Mouse (Mus musculus): ENCODE measurements around the gene Gm12216. TPM values are rescaled to one million over a fixed set of nuclear protein-coding genes. Genes with fewer than 3 reads are reported as not detected.

The Gm12216 gene
- total RNA-seq, 1 experiment, result 0.27 TPM

DNA sequence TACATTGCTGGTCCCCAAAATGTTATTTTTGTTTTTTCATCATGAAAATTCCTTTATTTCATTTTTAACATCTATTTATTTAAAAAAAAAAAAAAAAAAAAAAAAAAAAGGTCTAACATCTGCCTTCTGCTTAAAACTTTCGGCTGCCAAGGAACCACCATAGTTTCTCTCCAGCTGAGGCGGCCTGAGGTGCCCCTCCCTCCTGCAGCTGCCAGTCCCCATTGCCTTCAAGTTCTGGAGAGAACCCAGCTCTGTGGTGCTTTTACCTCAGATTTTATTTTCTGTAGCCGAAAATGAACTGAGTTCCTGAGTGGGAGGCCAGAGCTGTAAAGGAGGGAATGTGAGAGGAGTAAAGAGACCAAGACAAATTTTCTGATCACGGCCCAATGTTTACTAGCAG, 109.8 kb downstream of the Gm12216 start:
- DNase-seq (ENCODE audit: low read depth, low spot score), result no peak
- TF ChIP-seq ZNF384 (IDR thresholded peaks at IDR 0.05; ENCODE audit: low read depth, low read length), result no peak
- no peak for TF ChIP-seq MAFK (IDR thresholded peaks at IDR 0.05; ENCODE audit: insufficient read depth, low read depth, low read length)
- H3K4me3 ChIP-seq (ENCODE audit: insufficient read depth in 1 of 2, low read depth in 1 of 2, low read length in 2 of 2, poor library complexity in 1 of 2, severe bottlenecking in 1 of 2), result no peak overlapping the region
- H3K4me1 ChIP-seq (ENCODE audit: control insufficient read depth in 2 of 2, insufficient read depth in 2 of 2, low read length in 2 of 2, poor library complexity in 1 of 2), result peaks cover 0 to 14% of the 10 kb centered on the region in 2 experiments; a peak in 1 of 4 replicates
- H3K9me3 ChIP-seq (ENCODE audit: control insufficient read depth, insufficient read depth, low read depth, low read length), result no peaks in the 10 kb centered on the region
- no peak overlapping the region for H3K27ac ChIP-seq (ENCODE audit: insufficient read depth, low read depth, low read length, poor library complexity, severe bottlenecking)
- H3K36me3 ChIP-seq (ENCODE audit: control insufficient read depth, insufficient read depth, low read length, poor library complexity, severe bottlenecking), result no peaks in the 10 kb centered on the region
- in situ Hi-C loops (cut with MboI; ENCODE audit: low sequenced_read_pairs in 2 of 2, unreplicated experiment in 2 of 2), result no loop called here
- H3K9ac ChIP-seq (ENCODE audit: insufficient read depth, low read depth, low read length, poor library complexity, severe bottlenecking), result no peak overlapping the region

DNA sequence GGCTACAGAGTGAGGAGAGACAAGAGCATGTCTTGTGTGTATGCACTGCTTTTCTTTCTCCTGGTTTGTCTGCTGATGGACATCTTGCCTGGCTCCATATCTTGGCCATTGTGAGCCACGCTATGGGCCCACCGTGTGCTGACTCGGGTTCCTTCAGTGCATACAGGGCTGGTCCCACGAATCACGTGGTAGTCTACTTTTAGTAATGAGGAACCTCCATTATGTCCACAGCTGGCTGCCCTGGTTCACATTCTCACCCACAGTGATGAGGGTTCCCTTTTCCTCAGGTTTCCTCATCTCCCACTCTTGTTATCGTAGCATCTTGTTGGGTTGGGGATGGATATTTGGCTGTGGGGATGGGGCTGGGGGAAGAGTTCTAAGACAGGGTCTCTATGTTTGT, 110.4 kb downstream of the Gm12216 start:
- Histone ChIP-seq H3K9me3 (ENCODE audit: control insufficient read depth, insufficient read depth, low read depth, low read length) (no peaks in the 10 kb centered on the region), H3K9ac (ENCODE audit: insufficient read depth, low read depth, low read length, poor library complexity, severe bottlenecking) (no peak overlapping the region), H3K4me1 (ENCODE audit: control insufficient read depth in 2 of 2, insufficient read depth in 2 of 2, low read length in 2 of 2, poor library complexity in 1 of 2) (peaks cover 0 to 16% of the 10 kb centered on the region in 2 experiments; a peak in 1 of 4 replicates), H3K4me3 (ENCODE audit: insufficient read depth in 1 of 2, low read depth in 1 of 2, low read length in 2 of 2, poor library complexity in 1 of 2, severe bottlenecking in 1 of 2) (no peak overlapping the region), H3K36me3 (ENCODE audit: control insufficient read depth, insufficient read depth, low read length, poor library complexity, severe bottlenecking) (no peaks in the 10 kb centered on the region), H3K27ac (ENCODE audit: insufficient read depth, low read depth, low read length, poor library complexity, severe bottlenecking) (no peak overlapping the region)
- in situ Hi-C loops (cut with MboI; ENCODE audit: low sequenced_read_pairs in 2 of 2, unreplicated experiment in 2 of 2), result no loop called here
- TF ChIP-seq ZC3H11A (IDR thresholded peaks at IDR 0.05; ENCODE audit: borderline replicate concordance, low read depth, low read length), result no peak
- TF ChIP-seq MAFK (IDR thresholded peaks at IDR 0.05; ENCODE audit: insufficient read depth, low read depth, low read length), result no peak
- no peak for TF ChIP-seq CHD2 (IDR thresholded peaks at IDR 0.05; ENCODE audit: low read depth, low read length)
- TF ChIP-seq ZNF384 (IDR thresholded peaks at IDR 0.05; ENCODE audit: low read depth, low read length), result no peak
- no peak for TF ChIP-seq HCFC1 (IDR thresholded peaks at IDR 0.05; ENCODE audit: borderline replicate concordance, insufficient read depth, low read length)
- no peak for DNase-seq (ENCODE audit: low read depth, low spot score)

DNA sequence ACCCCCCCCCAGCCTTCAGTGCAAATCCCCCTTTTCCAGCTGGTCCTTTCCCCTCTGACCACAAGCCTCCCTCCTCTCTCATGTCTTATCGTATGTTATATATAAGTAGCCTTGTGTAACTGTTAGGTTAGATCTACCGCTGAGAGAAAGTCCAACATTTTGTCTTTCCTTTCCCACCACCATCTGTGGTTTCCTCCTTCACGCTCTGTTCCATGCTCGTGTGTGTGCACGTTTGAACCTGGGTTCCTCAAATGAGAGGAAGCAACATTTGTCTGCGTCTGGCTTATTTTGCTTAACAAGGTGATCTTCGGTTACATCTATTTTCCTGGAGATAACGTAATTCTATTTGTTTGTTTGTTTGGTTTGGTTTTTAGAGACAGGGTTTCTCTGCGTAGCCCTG, 111.1 kb downstream of the Gm12216 start:
- Histone ChIP-seq H3K4me1 (ENCODE audit: control insufficient read depth in 2 of 2, insufficient read depth in 2 of 2, low read length in 2 of 2, poor library complexity in 1 of 2) (peaks cover 0 to 16% of the 10 kb centered on the region in 2 experiments; a peak in 1 of 4 replicates), H3K9ac (ENCODE audit: insufficient read depth, low read depth, low read length, poor library complexity, severe bottlenecking) (no peak overlapping the region), H3K9me3 (ENCODE audit: control insufficient read depth, insufficient read depth, low read depth, low read length) (no peaks in the 10 kb centered on the region), H3K4me3 (ENCODE audit: insufficient read depth in 1 of 2, low read depth in 1 of 2, low read length in 2 of 2, poor library complexity in 1 of 2, severe bottlenecking in 1 of 2) (no peak overlapping the region), H3K36me3 (ENCODE audit: control insufficient read depth, insufficient read depth, low read length, poor library complexity, severe bottlenecking) (no peaks in the 10 kb centered on the region), H3K27ac (ENCODE audit: insufficient read depth, low read depth, low read length, poor library complexity, severe bottlenecking) (no peak overlapping the region)
- no peak for DNase-seq (ENCODE audit: low read depth, low spot score)
- TF ChIP-seq MAFK (IDR thresholded peaks at IDR 0.05; ENCODE audit: insufficient read depth, low read depth, low read length), result no peak
- TF ChIP-seq CHD2 (IDR thresholded peaks at IDR 0.05; ENCODE audit: low read depth, low read length), result no peak
- TF ChIP-seq HCFC1 (IDR thresholded peaks at IDR 0.05; ENCODE audit: borderline replicate concordance, insufficient read depth, low read length), result no peak
- no peak for TF ChIP-seq ZNF384 (IDR thresholded peaks at IDR 0.05; ENCODE audit: low read depth, low read length)
- no peak for TF ChIP-seq ZC3H11A (IDR thresholded peaks at IDR 0.05; ENCODE audit: borderline replicate concordance, low read depth, low read length)
- in situ Hi-C loops (cut with MboI; ENCODE audit: low sequenced_read_pairs in 2 of 2, unreplicated experiment in 2 of 2), result no loop called here

DNA sequence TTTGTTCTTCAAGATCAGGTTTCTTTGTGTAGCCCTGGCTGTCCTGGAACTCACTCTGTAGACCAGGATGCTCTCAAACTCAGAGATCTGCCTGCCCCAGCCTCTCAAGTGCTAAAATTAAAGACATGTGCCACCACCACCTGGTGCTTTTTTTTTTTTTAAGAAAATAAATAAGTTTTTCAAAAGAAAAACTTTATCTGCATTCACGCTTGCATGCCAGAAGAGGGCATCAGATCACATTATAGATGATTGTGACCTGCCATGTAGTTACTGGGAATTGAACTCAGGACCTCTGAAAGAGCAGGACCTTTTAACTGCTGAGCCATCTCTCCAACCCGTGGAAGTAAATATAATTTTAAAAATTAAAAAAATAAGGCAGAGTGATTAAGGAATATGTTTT, 113.8 kb downstream of the Gm12216 start:
- no peaks in the 10 kb centered on the region for H3K9me3 ChIP-seq (ENCODE audit: control insufficient read depth, insufficient read depth, low read depth, low read length)
- H3K4me3 ChIP-seq (ENCODE audit: insufficient read depth in 1 of 2, low read depth in 1 of 2, low read length in 2 of 2, poor library complexity in 1 of 2, severe bottlenecking in 1 of 2), result no peak overlapping the region
- in situ Hi-C loops (cut with MboI; ENCODE audit: low sequenced_read_pairs in 2 of 2, unreplicated experiment in 2 of 2), result no loop called here
- H3K9ac ChIP-seq (ENCODE audit: insufficient read depth, low read depth, low read length, poor library complexity, severe bottlenecking), result no peak overlapping the region
- no peaks in the 10 kb centered on the region for H3K36me3 ChIP-seq (ENCODE audit: control insufficient read depth, insufficient read depth, low read length, poor library complexity, severe bottlenecking)
- TF ChIP-seq ZNF384 (IDR thresholded peaks at IDR 0.05; ENCODE audit: low read depth, low read length) (no peak), HCFC1 (IDR thresholded peaks at IDR 0.05; ENCODE audit: borderline replicate concordance, insufficient read depth, low read length) (no peak), MAFK (IDR thresholded peaks at IDR 0.05; ENCODE audit: insufficient read depth, low read depth, low read length) (no peak), CHD2 (IDR thresholded peaks at IDR 0.05; ENCODE audit: low read depth, low read length) (no peak), ZC3H11A (IDR thresholded peaks at IDR 0.05; ENCODE audit: borderline replicate concordance, low read depth, low read length) (no peak)
- no peak for DNase-seq (ENCODE audit: low read depth, low spot score)
- H3K27ac ChIP-seq (ENCODE audit: insufficient read depth, low read depth, low read length, poor library complexity, severe bottlenecking), result no peak overlapping the region
- peaks cover 0 to 16% of the 10 kb centered on the region in 2 experiments; a peak in 1 of 4 replicates for H3K4me1 ChIP-seq (ENCODE audit: control insufficient read depth in 2 of 2, insufficient read depth in 2 of 2, low read length in 2 of 2, poor library complexity in 1 of 2)

DNA sequence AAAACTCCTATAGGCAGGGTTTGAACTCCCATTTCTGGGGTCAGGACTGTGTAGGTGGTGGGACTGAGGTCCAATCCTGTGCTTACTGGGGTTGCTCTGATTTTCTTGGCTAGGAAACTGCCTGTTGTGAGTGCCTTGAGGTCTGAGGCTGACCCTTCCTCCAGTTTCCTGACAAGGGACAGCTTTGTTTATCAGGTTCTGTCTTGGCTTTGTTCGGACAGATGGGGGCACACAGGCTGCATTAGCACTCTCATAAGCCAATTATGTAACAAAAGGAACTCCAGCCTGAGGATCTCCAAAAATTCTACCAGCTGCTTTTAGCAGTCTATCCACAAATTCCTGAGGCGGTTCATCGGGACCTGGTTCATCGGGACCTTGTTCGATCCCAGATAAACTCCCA, 116.7 kb downstream of the Gm12216 start:
- Histone ChIP-seq H3K27ac (ENCODE audit: insufficient read depth, low read depth, low read length, poor library complexity, severe bottlenecking) (no peak overlapping the region), H3K36me3 (ENCODE audit: control insufficient read depth, insufficient read depth, low read length, poor library complexity, severe bottlenecking) (no peaks in the 10 kb centered on the region), H3K9ac (ENCODE audit: insufficient read depth, low read depth, low read length, poor library complexity, severe bottlenecking) (no peak overlapping the region), H3K4me3 (ENCODE audit: insufficient read depth in 1 of 2, low read depth in 1 of 2, low read length in 2 of 2, poor library complexity in 1 of 2, severe bottlenecking in 1 of 2) (no peak overlapping the region), H3K9me3 (ENCODE audit: control insufficient read depth, insufficient read depth, low read depth, low read length) (no peaks in the 10 kb centered on the region), H3K4me1 (ENCODE audit: control insufficient read depth in 2 of 2, insufficient read depth in 2 of 2, low read length in 2 of 2, poor library complexity in 1 of 2) (peaks cover 0 to 5% of the 10 kb centered on the region in 2 experiments; a peak in 1 of 4 replicates)
- TF ChIP-seq HCFC1 (IDR thresholded peaks at IDR 0.05; ENCODE audit: borderline replicate concordance, insufficient read depth, low read length) (no peak), ZC3H11A (IDR thresholded peaks at IDR 0.05; ENCODE audit: borderline replicate concordance, low read depth, low read length) (no peak), CHD2 (IDR thresholded peaks at IDR 0.05; ENCODE audit: low read depth, low read length) (no peak), ZNF384 (IDR thresholded peaks at IDR 0.05; ENCODE audit: low read depth, low read length) (no peak), MAFK (IDR thresholded peaks at IDR 0.05; ENCODE audit: insufficient read depth, low read depth, low read length) (no peak)
- DNase-seq (ENCODE audit: low read depth, low spot score), result no peak
- in situ Hi-C loops (cut with MboI; ENCODE audit: low sequenced_read_pairs in 2 of 2, unreplicated experiment in 2 of 2), result no loop called here

All from ES-E14 (cell line).